Mouse (Mus musculus): Measurements from ENCODE around the gene Rbp2. TPM values are rescaled to one million over a fixed set of nuclear protein-coding genes. Genes with fewer than 3 reads are reported as not detected.

Rbp2 gene
- polyA plus RNA-seq, 1 experiment from 2014 or later = 1.4 TPM

DNA sequence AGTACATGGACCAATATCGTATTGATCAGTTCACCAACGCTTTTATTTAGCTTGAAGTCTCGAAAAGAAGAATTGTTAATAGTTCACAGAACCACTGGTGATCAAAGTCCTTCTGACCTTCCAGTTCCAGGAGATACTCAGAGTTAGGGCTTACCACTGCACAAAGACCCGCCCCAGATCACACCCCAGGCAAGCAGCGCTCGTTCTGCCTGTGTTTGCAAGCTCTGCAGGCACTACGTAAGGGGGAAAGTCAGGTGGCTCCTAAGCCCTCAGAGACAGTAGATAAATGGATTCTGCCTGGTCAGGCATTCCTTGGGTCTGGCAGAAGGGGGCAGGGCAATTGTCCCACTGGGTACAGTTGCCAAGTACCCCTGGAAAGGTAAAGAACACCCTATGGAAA lies 895 bp upstream of the Rbp2 start:
- Histone ChIP-seq H3K36me3 (ENCODE audit: control insufficient read depth, insufficient read depth, low read length) (no peaks in the 10 kb centered on the region), H3K4me2 (ENCODE audit: low read depth, low read length) (no peak overlapping the region), H3K4me1 (ENCODE audit: control insufficient read depth, insufficient read depth, low read length) (no peaks in the 10 kb centered on the region), H3K9ac (replicated peaks; ENCODE audit: low read depth, low read length) (no peak overlapping the region), H3K9me3 (ENCODE audit: control insufficient read depth, low read length) (no peaks in the 10 kb centered on the region), H3K27ac (ENCODE audit: low read depth, low read length) (no peak overlapping the region), H3K4me3 (ENCODE audit: low read depth, low read length) (no peak overlapping the region), H3K27me3 (ENCODE audit: control insufficient read depth, insufficient read depth, low read length) (no peaks in the 10 kb centered on the region)
- WGBS = 87% methylated on average over 7 of the region's 7 CpGs
- no peak for ATAC-seq (ENCODE audit: low read depth)

DNA sequence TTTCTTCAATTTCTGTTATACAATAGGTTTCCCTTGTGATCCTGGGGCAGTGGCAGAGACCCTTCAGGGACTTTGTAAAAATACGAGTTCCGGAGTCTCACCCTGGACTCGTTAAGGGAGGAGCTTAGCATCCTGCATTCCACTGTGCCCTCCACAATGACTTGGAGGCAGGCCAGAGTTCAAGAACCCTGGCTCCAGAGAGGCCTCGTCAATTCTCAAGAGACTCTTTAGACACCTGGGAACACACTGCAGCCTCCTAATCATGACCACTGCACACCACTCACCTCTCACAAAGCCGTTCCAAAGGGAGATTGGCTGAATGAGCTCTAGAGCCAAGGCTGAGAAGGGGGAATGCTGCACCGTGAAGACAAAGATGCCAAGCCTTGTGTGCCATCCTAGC lies 1.4 kb downstream of the Rbp2 start:
- no peak overlapping the region for H3K4me2 ChIP-seq (ENCODE audit: low read depth, low read length)
- no peaks in the 10 kb centered on the region for H3K36me3 ChIP-seq (ENCODE audit: control insufficient read depth, insufficient read depth, low read length)
- H3K4me1 ChIP-seq (ENCODE audit: control insufficient read depth, insufficient read depth, low read length) = no peaks in the 10 kb centered on the region
- no peak overlapping the region for H3K27ac ChIP-seq (ENCODE audit: low read depth, low read length)
- H3K9me3 ChIP-seq (ENCODE audit: control insufficient read depth, low read length) = no peaks in the 10 kb centered on the region
- 81% methylated on average over 6 of the region's 6 CpGs for WGBS
- H3K27me3 ChIP-seq (ENCODE audit: control insufficient read depth, insufficient read depth, low read length) = no peaks in the 10 kb centered on the region
- no peak overlapping the region for H3K9ac ChIP-seq (replicated peaks; ENCODE audit: low read depth, low read length)
- no peak overlapping the region for H3K4me3 ChIP-seq (ENCODE audit: low read depth, low read length)
- ATAC-seq (ENCODE audit: low read depth) = no peak

GRCm38 (mm10) chr9:98489532-98489931 lies 3.6 kb downstream of the Rbp2 start:
- Histone ChIP-seq H3K9me3 (ENCODE audit: control insufficient read depth, low read length) (no peaks in the 10 kb centered on the region), H3K27ac (ENCODE audit: low read depth, low read length) (no peak overlapping the region), H3K4me1 (ENCODE audit: control insufficient read depth, insufficient read depth, low read length) (no peaks in the 10 kb centered on the region), H3K4me2 (ENCODE audit: low read depth, low read length) (no peak overlapping the region), H3K27me3 (ENCODE audit: control insufficient read depth, insufficient read depth, low read length) (no peaks in the 10 kb centered on the region), H3K36me3 (ENCODE audit: control insufficient read depth, insufficient read depth, low read length) (no peaks in the 10 kb centered on the region), H3K9ac (replicated peaks; ENCODE audit: low read depth, low read length) (no peak overlapping the region), H3K4me3 (ENCODE audit: low read depth, low read length) (no peak overlapping the region)
- 81% methylated on average over 4 of the region's 4 CpGs for whole genome bisulfite sequencing
- no peak for ATAC-seq (ENCODE audit: low read depth)

DNA sequence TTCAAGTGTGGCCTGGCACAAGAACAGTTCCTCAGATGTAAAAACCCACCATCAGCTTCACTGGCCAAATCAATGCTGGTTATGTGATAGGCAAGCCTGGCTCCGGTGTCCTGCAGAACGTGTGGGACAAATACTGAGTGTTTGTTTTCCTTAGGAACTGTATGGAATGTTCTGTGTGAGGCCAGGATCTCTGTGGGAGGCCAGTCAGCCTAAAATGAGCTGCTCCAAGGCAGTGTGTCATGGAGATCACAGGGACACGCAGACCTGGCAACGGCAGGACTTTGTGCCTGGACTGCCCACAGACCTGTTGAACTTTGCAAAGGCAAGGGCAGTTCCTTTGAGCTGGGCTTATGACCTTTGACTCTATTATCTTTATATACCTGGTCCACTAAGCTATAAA lies 4.2 kb downstream of the Rbp2 start:
- no peaks in the 10 kb centered on the region for H3K4me1 ChIP-seq (ENCODE audit: control insufficient read depth, insufficient read depth, low read length)
- H3K9me3 ChIP-seq (ENCODE audit: control insufficient read depth, low read length) = no peaks in the 10 kb centered on the region
- H3K27ac ChIP-seq (ENCODE audit: low read depth, low read length) = no peak overlapping the region
- H3K36me3 ChIP-seq (ENCODE audit: control insufficient read depth, insufficient read depth, low read length) = no peaks in the 10 kb centered on the region
- H3K4me2 ChIP-seq (ENCODE audit: low read depth, low read length) = no peak overlapping the region
- ATAC-seq (ENCODE audit: low read depth) = no peak
- 68% methylated on average over 4 of the region's 4 CpGs for WGBS
- H3K27me3 ChIP-seq (ENCODE audit: control insufficient read depth, insufficient read depth, low read length) = no peaks in the 10 kb centered on the region
- H3K4me3 ChIP-seq (ENCODE audit: low read depth, low read length) = no peak overlapping the region
- no peak overlapping the region for H3K9ac ChIP-seq (replicated peaks; ENCODE audit: low read depth, low read length)

DNA sequence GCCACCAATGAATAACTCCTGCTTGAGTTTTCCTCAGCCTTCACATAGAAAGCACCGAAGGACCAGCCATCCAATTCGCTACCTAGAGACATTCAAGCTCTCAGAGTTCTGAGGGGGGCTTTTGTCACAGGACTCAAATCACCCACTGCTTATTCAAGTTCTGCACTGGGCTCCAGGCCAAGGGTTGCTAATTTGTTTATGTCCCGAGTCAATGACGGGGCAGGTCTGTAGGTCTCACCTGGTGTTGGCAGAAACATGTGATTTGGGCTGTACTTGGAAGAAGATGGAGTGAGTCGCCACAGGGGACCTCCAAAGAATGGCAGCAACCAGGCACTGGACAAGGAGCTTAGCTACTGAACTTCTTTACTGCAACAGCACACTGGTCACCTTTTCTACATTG lies 5.2 kb downstream of the Rbp2 start:
- no peak overlapping the region for H3K9ac ChIP-seq (replicated peaks; ENCODE audit: low read depth, low read length)
- H3K4me3 ChIP-seq (ENCODE audit: low read depth, low read length) = no peak overlapping the region
- no peak for ATAC-seq (ENCODE audit: low read depth)
- H3K27ac ChIP-seq (ENCODE audit: low read depth, low read length) = no peak overlapping the region
- no peaks in the 10 kb centered on the region for H3K4me1 ChIP-seq (ENCODE audit: control insufficient read depth, insufficient read depth, low read length)
- H3K9me3 ChIP-seq (ENCODE audit: control insufficient read depth, low read length) = no peaks in the 10 kb centered on the region
- H3K4me2 ChIP-seq (ENCODE audit: low read depth, low read length) = no peak overlapping the region
- no peaks in the 10 kb centered on the region; the same call in 1 of the 2 replicates for H3K27me3 ChIP-seq (ENCODE audit: control insufficient read depth, insufficient read depth, low read length)
- H3K36me3 ChIP-seq (ENCODE audit: control insufficient read depth, insufficient read depth, low read length) = no peaks in the 10 kb centered on the region
- WGBS = 81% methylated on average over 5 of the region's 5 CpGs

GRCm38 (mm10) chr9:98492212-98492611 lies 6.3 kb downstream of the Rbp2 start:
- H3K9me3 ChIP-seq (ENCODE audit: control insufficient read depth, low read length) = no peaks in the 10 kb centered on the region
- peaks cover 8% of the 10 kb centered on the region for H3K4me1 ChIP-seq (ENCODE audit: control insufficient read depth, insufficient read depth, low read length)
- H3K36me3 ChIP-seq (ENCODE audit: control insufficient read depth, insufficient read depth, low read length) = no peaks in the 10 kb centered on the region
- H3K4me3 ChIP-seq (ENCODE audit: low read depth, low read length) = no peak overlapping the region
- no peak overlapping the region for H3K27ac ChIP-seq (ENCODE audit: low read depth, low read length)
- no peak for ATAC-seq (ENCODE audit: low read depth)
- 89% methylated on average over 5 of the region's 5 CpGs for whole genome bisulfite sequencing
- no peaks in the 10 kb centered on the region; the same call in 1 of the 2 replicates for H3K27me3 ChIP-seq (ENCODE audit: control insufficient read depth, insufficient read depth, low read length)
- H3K9ac ChIP-seq (replicated peaks; ENCODE audit: low read depth, low read length) = no peak overlapping the region
- H3K4me2 ChIP-seq (ENCODE audit: low read depth, low read length) = no peak overlapping the region

DNA sequence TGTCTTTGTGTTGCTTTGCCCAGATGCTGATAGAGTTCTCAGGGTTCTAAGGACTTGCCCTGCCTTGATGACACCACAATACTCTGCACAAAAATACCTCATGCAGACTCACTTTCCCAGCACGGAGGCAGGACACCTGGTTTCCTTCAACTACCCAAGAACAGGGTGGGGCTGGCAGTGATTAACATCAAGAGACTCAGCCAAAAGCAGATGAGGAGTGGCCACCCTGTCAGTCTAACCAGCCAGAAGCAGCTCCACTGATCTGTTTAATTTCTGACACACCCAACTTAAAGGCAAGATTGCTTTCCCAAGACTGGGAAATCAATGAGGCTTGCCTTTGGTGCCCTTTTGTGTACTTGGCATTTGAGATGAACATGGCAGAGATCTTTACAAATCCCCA lies 6.9 kb downstream of the Rbp2 start:
- ATAC-seq (ENCODE audit: low read depth) = no peak
- peaks cover 14% of the 10 kb centered on the region for H3K4me1 ChIP-seq (ENCODE audit: control insufficient read depth, insufficient read depth, low read length)
- H3K9me3 ChIP-seq (ENCODE audit: control insufficient read depth, low read length) = no peaks in the 10 kb centered on the region
- H3K9ac ChIP-seq (replicated peaks; ENCODE audit: low read depth, low read length) = no peak overlapping the region
- no peak overlapping the region for H3K27ac ChIP-seq (ENCODE audit: low read depth, low read length)
- no peak overlapping the region for H3K4me3 ChIP-seq (ENCODE audit: low read depth, low read length)
- no peak overlapping the region for H3K4me2 ChIP-seq (ENCODE audit: low read depth, low read length)
- no peaks in the 10 kb centered on the region; the same call in 1 of the 2 replicates for H3K27me3 ChIP-seq (ENCODE audit: control insufficient read depth, insufficient read depth, low read length)
- H3K36me3 ChIP-seq (ENCODE audit: control insufficient read depth, insufficient read depth, low read length) = no peaks in the 10 kb centered on the region
- 93% methylated on average over 1 of the region's 1 CpGs for WGBS

DNA sequence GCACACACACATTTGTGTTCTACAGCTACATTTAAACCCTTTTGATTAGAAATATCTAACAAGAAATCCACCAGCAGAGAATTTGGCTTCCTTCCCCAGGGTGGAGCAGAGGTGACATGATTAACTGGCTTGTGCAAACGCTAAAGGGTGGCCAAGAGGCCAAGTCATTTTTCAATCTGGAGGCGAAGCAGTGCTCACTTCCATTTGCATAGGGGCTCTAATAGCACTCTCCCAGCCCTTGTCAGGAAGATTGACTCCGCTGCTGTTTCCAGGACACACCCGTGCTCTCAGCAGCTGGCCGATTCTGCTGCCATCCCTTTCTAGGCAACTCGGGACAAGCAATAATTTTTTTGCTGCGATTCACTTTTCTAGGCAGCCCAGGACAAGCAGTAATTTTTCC lies 11.2 kb downstream of the Rbp2 start:
- Histone ChIP-seq H3K4me3 (ENCODE audit: low read depth, low read length) (no peak overlapping the region), H3K36me3 (ENCODE audit: control insufficient read depth, insufficient read depth, low read length) (no peaks in the 10 kb centered on the region), H3K27me3 (ENCODE audit: control insufficient read depth, insufficient read depth, low read length) (no peaks in the 10 kb centered on the region; the same call in 1 of the 2 replicates), H3K4me2 (ENCODE audit: low read depth, low read length) (peak overlapping the region; percentile 22; the same call in 1 of the 2 replicates), H3K27ac (ENCODE audit: low read depth, low read length) (peak overlapping the region; percentile 66), H3K9ac (replicated peaks; ENCODE audit: low read depth, low read length) (no peak overlapping the region), H3K4me1 (ENCODE audit: control insufficient read depth, insufficient read depth, low read length) (peaks cover 19% of the 10 kb centered on the region), H3K9me3 (ENCODE audit: control insufficient read depth, low read length) (no peaks in the 10 kb centered on the region)
- peak; percentile 83; the same call in 1 of the 2 replicates for ATAC-seq (ENCODE audit: low read depth)
- 2% methylated on average over 7 of the region's 7 CpGs for WGBS

GRCm38 (mm10) chr9:98497990-98498389 lies 12.1 kb downstream of the Rbp2 start:
- Histone ChIP-seq H3K27ac (ENCODE audit: low read depth, low read length) (peak overlapping the region; percentile 66), H3K36me3 (ENCODE audit: control insufficient read depth, insufficient read depth, low read length) (no peaks in the 10 kb centered on the region), H3K27me3 (ENCODE audit: control insufficient read depth, insufficient read depth, low read length) (no peaks in the 10 kb centered on the region; the same call in 1 of the 2 replicates), H3K4me2 (ENCODE audit: low read depth, low read length) (peak overlapping the region; percentile 22; the same call in 1 of the 2 replicates), H3K4me1 (ENCODE audit: control insufficient read depth, insufficient read depth, low read length) (peaks cover 19% of the 10 kb centered on the region), H3K9ac (replicated peaks; ENCODE audit: low read depth, low read length) (no peak overlapping the region), H3K4me3 (ENCODE audit: low read depth, low read length) (no peak overlapping the region), H3K9me3 (ENCODE audit: control insufficient read depth, low read length) (no peaks in the 10 kb centered on the region)
- whole genome bisulfite sequencing = 20% methylated on average over 6 of the region's 6 CpGs
- ATAC-seq (ENCODE audit: low read depth) = no peak

All from neural tube, embryonic 14.5 days (tissue).